Mouse (Mus musculus): ENCODE results near the gene Zfp523. TPM values are rescaled to one million over a fixed set of nuclear protein-coding genes. Genes with fewer than 3 reads are reported as not detected.
A peak's percentile ranks its signal among the peaks of the same experiment; 100 is the strongest.
"Not testable (repeated sequence)": the region's sequence is repeated elsewhere in the genome, so short reads cannot be mapped to it uniquely, and the experiment has no call there.

Zfp523 gene
- polyA plus RNA-seq, 1 experiment from 2014 or later: 17.8 TPM

DNA sequence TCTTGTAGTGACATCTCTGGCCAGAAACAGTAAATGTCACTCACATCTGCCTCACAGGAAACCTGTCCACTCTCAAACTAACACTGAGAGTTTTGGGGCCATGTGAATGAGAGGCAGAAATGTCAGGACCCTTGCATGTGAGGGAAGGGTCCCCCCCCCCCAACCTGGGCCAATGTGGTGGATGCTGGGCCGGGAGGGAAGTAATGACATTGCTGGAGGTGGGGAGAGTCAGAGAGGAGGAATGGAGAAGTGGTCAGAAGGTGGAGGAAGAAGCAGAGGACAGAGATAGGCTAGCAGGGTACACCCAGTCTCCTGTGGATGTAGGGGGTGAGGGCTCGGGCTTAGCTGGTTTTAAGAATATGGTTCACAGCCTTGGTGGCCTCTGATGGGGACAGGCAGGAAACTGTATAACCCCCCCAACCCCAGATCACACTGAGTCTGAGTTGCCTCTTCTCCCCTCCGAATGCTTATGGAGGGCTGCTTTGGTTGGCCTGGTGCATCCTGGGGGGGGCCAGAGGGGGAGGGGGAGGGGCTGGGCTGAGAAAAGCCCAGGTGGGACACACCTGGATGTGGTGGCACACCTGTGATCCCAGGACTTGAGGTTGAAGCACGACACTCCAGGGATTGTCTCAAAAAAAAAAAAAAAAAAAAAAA, 32.7 kb downstream of the Zfp523 start:
- peak; percentile 71 for DNase-seq (ENCODE audit: low spot score)

DNA sequence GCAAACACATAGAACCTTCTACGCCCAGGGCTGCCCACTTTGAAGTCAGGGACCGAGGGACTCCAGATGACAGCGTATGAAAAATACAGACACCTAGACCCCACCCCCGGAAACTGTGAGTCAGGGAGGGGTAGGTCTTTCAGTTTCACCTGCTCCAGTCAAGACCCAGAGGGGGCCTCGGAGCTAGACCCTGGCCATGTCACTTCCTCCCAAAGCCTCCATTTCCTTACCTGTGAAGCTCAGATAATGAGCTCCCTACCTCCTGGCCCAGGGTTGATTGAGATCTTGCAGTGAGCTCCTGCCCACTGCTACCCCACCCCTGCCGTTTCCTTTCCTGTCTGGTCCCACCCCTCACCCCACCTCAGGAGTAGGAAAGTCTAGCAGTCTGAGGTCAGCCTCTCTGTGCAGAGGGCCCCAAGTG, 35.0 kb downstream of the Zfp523 start:
- peak; percentile 90 for DNase-seq (ENCODE audit: low spot score)

DNA sequence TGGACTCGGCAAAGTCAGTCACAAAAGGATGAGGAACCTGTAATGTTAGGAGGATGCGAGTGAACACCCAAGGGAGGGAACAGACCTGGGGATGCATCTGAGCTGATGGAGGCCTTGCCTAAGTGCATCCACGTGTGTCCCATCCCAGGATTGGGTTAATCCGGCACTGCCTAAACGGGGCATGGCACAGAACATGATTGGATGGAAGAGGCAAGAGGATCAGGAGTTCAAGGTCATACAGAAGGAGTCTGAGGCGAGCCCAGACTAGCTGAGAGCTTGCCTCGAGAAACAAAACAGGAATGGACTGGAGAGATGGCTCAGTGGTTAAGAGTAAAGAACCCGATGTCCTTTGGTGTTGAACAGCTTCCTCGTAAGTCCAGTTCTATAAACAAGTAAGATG, 35.5 kb downstream of the Zfp523 start:
- no peak for DNase-seq (ENCODE audit: low spot score)

DNA sequence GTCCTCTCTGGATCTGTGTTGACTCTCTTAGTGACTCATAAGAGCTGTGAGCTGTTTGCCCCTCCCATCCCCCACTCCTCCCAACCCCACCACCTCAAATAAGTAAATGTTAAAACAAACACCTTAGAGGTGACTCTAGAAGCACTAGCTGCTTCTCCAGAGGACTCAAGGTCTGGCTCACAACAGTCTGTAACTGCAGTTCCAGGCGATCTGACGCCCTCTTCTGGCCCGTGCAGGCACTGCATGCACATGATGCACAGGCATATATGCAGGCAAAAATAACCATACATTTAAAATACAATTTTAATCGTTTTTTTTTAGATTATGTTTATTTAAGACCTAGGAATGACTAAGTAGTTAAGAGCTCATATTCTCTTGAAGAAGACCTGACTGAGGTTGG, 36.3 kb downstream of the Zfp523 start:
- peak; percentile 68 for DNase-seq (ENCODE audit: low spot score)

DNA sequence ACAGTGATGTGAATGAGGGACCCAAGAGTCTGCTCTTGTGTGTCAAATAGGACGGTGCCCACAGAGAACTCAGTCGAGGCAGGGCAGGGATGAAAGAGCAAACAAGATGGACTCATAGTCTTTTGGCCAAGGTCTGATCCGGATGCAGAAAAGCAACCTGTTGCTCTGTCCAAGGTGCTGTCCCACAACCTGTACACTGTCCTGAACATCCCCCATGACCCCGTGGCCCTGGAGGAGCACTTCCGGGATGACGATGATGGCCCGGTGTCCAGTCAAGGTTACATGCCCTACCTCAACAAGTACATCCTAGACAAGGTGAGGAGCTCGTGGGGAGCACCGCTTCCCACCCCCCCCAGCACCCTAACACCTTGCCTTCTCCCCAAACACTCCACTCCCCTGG, 39.9 kb downstream of the Zfp523 start:
- no peak for DNase-seq (ENCODE audit: low spot score)

DNA sequence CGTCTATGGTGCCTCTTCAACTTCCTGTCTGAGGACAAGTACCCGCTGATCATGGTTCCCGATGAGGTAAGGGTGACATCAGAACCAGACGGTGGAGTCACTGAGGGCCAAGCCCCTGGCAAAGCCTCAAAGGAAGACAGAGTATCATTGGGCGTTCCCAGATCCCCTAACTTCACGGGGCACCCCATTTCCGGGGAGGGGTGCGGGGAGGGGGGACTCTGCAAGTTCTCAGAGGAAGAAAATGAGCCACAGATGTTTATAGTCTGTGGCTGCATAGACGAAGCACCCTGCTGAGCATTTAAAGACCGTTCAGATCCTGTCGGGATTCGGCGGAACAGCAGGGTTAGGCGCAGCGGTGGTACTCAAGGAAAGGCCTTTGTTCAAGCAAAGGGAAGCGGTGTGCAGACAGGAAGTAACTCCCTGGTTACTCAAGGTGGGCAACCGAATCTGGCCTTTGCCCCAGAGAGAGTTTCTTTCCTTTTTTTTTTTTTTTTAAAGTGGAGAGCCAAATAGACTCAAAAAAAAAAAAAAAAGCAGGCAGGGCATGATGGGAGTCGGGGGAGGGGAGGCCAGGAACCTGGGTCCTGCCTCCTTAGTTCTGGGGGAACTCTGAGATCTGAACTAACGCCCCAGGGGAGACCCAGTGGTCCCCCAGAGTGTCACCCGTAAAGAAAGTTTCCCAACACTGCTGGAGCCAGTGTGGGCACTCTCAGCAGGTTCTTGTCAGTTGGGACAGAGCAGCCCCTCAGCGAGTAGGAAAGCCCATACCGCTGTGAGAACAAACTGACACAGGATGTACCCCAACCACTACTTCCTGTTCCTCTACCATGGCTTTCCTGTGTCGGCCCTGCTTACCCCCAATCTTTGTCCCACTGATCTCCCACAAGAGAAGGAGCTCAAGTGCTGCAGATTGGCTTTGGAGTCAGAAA, 41.1 kb downstream of the Zfp523 start:
- DNase-seq (ENCODE audit: low spot score): peak; percentile 94

DNA sequence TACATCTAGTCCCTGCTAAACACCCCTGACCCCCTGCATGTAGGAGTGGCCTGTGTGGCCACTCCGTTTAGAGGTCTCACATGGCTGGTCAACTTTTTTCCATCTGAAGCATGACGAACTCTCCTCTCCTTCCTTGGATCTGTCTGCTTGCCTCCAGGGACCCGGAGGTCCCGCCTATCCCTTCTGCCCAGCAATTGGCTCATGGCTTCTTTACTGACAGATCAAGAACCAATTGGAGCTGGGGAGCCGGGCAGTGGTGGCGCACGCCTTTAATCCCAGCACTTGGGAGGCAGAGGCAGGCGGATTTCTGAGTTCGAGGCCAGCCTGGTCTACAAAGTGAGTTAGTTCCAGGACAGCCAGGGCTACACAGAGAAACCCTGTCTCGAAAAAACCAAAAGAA, 45.5 kb downstream of the Zfp523 start:
- DNase-seq (ENCODE audit: low spot score): not testable (repeated sequence)

DNA sequence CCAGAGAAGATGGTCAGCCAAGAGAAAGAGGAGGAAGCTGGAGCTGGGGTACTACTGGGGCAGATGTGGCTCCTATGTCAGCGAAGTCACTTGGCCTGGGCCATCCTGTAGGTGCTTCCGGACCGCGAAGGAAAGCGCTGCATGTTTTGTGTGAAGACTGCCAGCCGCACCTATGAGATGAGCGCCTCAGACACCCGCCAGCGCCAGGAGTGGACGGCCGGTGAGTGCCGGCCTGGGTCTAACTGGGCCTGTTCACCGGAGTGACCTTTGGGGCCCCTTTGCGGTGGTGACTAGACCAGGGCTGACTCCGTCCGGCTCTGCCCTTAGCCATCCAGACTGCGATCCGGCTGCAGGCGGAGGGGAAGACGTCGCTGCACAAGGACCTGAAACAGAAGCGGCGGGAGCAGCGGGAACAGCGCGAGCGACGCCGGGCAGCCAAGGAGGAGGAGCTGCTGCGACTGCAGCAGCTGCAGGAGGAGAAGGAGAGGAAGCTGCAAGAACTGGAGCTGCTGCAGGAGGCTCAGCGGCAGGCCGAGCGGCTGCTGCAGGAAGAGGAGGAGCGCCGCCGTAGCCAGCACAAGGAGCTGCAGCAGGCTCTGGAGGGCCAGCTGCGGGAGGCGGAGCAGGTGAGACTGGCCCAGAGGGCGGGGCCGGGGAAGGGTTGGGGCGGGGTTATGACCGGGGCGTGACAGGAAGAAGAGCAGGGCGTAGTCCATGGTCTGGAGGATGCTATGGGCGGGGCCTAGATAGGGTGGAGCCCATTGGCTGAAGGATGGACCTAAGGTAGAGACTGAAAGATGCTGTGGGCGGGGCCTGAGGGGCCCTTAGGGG, 46.8 kb downstream of the Zfp523 start:
- DNase-seq (ENCODE audit: low spot score): peak; percentile 96

DNA sequence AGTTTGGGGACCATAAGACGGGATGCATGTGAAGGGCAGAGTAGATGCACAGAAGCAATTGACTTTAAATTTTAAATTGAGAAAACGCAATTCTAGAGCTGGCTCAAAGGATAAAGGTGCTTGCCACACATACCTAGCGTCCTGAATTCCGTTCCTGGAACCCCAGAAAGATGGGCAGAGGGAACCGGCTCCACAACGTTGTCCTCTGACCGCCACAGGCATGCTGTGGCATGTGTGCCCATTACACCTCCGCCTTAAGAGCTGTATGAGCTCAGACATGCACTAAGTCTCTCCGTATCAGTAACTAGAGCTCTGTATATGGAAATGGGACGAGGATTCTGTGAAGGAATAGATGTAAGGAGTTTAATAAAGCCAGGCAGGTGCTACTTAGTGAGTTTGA, 47.7 kb downstream of the Zfp523 start:
- no peak for DNase-seq (ENCODE audit: low spot score)

DNA sequence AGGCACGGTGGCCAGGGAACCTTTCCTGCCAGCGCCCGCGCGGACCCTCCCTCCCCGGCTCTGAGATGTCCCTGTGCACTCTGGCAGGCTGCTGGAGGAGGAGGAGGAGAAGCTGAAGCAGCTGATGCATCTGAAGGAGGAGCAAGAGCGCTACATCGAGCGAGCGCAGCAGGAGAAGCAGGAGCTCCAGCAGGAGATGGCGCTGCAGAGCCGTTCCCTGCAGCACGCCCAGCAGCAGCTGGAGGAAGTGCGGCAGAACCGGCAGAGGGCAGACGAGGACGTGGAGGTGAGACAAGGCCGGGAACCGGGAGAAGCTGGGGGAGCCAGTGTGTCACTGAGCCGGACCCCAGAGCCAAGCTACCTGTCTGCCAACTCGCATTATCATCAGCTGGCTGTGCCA, 49.1 kb downstream of the Zfp523 start:
- peak; percentile 90 for DNase-seq (ENCODE audit: low spot score)

DNA sequence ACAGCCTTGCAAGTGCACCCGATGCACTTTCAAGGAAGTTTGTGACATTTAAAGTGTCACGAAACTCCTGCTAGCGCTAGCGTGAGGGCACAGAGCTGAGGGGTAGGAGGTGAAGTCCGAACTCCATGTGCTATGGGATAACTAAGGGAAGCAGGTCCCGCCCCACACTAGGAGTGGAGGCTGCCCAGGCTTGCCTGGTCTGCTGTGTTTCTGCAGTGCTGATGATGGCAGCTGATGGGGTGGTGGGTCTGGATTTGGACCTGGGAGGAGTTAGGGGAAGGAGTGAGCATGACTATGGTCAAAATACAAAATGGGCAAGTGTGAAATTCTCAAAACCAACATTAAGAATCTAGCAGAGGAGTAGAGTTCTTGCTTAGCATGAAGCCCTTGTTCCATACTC, 53.6 kb downstream of the Zfp523 start:
- no peak for DNase-seq (ENCODE audit: low spot score)

DNA sequence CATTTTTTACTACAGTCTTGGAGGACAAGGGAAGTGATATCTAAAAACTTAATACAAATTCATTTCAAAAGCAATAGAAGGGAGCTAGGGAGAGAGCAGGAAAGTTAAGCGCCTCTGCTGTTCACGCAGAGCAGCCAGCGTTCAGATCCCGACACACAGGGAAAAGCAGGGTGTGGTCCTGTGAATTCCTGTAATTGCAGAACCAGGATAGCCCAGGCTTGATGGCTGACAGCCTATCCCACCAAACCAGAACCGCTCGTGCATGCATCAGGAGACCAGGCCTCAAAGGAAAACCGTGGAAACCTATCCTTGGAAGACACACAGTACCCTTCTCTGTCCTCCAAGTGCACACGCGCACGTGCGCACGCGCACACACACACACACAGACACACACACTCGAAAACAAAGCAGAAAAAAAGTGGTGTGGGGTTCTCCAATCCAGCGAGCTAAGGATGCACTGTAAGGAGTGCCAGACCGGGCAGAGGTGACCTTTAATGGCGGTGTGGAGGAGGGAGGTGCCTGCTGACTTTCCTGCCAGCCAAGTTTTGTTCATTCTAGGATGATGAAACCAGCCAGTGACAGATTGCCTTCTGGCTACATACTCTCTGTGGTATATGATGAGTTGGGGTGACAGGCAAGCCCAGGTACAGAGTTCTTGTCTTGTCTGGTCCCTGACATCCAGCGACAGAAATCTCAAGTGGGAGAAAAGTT, 54.3 kb downstream of the Zfp523 start:
- no peak for DNase-seq (ENCODE audit: low spot score)

DNA sequence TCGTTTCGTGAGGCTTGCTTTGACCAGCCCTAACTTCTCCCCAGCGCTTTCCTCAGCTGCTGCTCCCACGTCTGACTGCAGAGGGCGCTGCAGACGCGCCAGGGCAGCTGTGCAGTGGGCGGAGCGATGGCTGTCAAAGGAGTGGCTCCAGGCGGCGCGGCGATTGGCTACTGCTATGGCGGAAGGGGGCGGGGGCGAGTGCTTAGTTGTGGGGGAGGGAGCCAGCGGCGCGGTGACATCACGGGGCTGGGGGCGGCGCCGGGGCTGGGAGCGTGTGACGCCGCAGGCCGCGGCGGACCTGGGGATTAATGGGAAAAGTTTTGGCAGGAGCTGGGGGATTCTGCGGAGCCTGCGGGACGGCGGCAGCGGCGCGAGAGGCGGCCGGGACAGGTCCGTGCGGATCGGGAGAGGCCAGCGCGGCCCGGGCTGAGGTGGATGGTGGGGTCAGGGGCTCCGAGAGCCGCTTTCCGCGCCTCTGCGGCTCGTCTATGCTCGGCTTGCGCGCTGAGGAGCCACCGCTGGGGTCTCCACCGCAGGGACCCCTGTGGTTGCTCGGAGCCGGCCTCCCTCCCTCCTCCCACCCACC, 55.6 kb downstream of the Zfp523 start, which contains the start of gene Ppard:
Ppard (plus strand) TSS at position 226 of the 586 bp plus-strand sequence.
- peak; percentile 98 for DNase-seq (ENCODE audit: low spot score)

DNA sequence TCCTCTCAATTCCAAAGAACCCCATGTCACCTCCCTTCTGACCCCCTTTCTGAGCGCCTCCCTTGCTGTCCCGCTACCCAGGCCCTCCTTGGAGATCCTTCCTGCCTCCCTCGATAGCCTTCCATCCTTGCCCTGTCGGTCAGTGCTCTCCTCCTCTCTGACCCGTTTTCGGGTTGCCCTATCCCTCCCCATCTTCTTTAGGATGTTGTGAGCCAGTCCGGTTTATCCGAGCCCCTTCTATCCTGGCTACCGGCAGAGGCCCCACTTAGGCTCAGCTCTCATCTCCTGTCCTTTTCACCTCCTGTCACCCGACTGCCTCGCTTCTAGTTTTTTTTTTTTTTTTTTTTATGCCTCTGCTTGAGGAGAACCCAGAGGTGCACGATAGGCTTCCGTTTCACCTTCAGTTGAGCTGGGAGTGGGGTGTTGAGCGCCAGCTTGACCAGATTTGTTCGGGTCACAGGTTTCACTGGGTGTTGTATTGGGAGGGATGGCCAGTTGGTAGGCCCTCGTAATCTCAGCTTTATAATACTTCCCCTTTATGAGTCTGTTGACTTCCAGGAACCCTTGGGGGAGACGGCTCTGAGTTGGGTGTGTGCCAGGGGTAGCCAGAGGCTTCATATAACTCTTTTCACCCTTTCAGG, 56.3 kb downstream of the Zfp523 start:
- no peak for DNase-seq (ENCODE audit: low spot score)

DNA sequence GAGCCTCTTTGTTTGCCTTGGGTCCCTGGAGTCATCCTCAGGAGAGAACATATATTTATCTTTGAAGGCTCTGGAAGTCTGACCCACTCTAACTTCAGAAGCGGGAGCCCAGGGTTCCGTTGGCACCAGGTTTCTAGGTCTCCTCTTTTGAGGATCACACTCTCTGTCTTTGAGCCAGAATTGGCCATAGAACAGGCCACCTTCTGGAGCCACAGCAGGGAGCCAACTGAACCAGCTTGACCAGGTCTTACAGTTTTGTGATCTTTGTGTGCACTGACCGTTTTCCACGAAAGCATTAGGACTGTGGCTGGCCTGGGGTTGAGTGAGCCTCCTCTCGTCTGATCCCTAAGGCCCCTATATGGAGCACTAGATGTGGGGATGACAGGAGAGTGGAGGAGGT, 57.7 kb downstream of the Zfp523 start:
- no peak for DNase-seq (ENCODE audit: low spot score)

DNA sequence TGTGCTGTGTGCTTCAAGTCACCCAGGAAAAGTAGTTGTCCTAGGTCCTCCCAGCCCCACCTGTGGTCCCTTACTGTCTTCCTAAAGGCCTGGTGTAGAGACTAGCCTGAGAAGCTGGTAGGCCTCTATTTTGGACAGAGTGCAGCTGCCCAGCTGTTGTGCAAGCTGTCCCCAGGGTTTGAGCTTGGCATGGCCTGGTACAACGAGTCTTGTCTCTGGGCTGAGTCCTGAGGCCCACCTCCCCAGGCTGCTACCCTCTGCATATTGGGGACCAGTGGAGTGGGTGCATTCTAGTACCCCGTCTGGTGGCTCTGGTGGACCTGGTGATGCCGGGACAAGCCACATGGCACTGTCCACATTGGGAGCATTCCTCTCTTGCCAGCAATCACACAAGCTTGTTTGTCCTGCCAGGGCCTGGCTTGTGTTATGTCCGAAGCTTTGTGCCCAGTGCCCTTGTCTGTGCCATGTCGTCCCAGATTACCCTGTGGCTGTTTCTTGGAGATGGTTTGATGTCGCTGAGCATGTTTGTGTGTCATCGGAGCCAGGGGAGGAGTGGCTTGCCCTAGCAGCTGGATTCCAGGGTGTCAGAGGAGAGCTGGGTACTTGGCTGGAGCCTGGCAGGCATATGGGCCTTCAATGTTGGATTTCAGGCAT, 59.2 kb downstream of the Zfp523 start:
- no peak for DNase-seq (ENCODE audit: low spot score)

DNA sequence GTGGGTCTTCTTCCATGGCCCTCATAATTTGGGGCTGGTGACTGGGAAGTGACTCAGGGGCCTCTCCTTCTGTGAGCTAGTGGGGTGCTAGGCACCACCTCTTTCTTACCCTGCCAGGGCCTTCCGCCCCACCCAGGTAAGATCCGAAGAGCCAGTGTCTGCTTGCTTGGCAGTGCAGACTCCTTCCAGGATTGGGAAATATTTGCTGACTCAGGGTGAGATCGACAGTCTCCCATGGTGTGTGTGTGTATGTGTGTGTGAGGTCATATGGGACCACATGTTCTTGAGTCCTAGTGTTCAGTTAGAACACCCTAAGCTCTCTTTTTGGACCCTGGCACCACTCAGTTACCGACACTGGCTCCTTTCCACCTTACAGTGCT, 59.7 kb downstream of the Zfp523 start:
- no peak for DNase-seq (ENCODE audit: low spot score)

DNA sequence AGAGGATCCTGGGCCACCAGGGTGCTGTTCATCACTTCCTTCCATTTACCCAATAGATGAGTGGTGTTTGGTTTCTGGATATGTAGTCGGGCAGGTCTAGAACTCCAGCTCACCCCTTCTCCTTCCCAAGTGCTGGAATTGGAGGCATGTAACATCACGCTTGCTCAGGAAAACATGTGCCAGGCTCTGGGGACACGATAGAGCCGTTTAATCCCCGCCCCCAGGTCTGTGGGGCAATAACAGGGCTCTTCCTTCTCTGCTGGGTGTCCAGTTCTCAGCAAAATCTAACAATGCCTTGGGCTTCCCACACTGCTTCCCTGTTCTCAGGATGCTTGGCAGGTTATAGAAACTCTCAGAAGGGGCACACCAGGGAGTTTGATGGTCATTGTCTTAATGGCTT, 60.4 kb downstream of the Zfp523 start:
- DNase-seq (ENCODE audit: low spot score): no peak

DNA sequence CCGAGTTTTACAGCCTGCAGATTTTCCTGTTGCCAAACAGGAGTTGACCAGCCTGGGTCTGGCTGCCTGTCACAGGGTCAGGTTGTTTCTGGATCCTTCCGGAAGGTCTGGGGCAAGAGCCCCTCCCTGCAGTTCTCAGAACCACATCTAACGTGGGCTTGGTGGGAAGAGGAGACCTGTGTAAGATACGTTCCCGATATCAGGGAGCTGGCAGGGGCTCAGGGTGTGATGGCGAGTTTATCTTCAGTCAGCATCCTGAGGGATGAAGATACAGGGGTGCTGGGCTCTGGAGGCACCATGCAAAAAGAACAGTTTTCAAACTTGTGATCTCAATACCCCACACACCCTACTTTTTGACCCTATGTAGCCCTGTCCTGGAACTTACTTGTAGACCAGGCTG, 60.9 kb downstream of the Zfp523 start:
- DNase-seq (ENCODE audit: low spot score): no peak

DNA sequence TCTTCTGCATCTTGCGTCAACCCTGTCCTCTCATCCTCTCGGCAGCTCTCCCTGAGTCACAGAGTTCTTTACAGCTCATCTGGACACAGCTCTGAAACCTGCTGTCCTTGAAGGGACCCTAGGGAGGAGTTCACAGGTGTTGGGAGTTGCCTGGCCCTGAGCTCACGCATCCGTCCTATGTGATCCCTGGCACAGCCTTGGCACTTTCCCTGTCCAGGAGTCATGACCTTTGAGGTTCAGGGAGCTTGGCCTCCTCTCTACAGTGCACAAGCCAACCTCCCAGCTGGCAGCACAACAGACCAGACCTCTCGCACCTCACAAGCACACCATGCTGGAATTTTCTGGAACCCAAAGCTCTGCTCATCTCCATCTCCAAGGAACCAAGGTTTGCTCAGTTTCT, 63.9 kb downstream of the Zfp523 start:
- no peak for DNase-seq (ENCODE audit: low spot score)
